Mouse (Mus musculus) adrenal gland, adult 2 months (tissue): ENCODE measurements around the gene Tnfsf11. TPM values are rescaled to one million over a fixed set of nuclear protein-coding genes. Genes with fewer than 3 reads are reported as not detected.
A peak's percentile ranks its signal among the peaks of the same experiment; 100 is the strongest.

Source experiments
- DNase-seq: peaks from one replicate; pipeline ENCODE4 v3.0.0; 2021
- microRNA-seq, 2 experiments: library from miRNA; unstranded; fragments of <30 nt; microRNA quantifications; one replicate each; pipeline ENCODE4 v1.2.0; 2021
- polyA plus RNA-seq: library from polyadenylated mRNA; depleted of rRNA; stranded (reverse); fragments of >200 nt; gene quantifications from 2 replicates; pipeline ENCODE4 v1.2.3, GENCODE M21; 2012; rRNA removed
- total RNA-seq, 2 experiments: library from RNA; stranded (reverse); gene quantifications; 2 replicates each; pipeline ENCODE4 v1.2.3; 2021

Tnfsf11 gene
- total and polyA plus RNA-seq, 3 experiments: not detected

DNA sequence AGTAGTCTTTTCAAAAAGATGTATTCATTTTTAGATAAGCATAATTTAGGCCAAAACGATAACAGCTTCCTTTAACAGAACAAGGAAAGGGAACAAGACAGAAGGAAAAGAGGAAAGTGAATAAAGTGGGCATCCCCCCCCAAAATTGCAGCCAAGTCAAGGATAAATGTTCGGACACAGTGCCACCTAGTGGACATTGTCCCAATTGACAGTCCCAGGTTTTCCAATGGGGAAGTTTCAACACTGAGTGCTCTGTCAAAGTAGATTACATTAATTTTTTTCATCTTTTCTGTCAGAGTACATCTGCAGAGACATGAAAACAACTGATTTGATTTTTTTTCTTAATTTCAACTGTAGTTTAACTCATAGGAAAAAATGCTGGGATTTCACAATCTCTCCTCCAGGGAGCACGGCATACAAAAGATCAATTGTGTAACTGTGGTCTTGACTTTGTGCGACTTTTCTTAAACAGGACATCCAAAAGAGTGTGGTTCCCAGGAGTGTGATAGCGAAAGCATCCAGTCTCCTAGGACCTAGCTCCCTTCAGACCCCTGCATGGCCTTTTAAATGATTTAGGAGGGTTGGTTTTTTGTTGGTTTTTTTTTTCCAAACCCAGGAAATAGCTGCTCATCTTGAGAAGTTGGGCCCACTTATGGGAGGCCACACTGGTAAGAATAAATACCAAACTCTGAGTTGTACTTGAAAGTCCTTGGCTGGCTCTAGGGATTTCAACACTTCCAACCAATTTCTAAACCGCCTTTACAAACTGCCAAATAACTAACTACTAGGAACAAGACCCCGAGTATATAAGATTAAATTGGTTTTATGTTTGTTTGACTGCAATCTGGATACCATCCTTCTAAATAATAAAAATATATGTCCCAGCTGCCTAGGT, 19.7 kb downstream of the Tnfsf11 start:
- peak; percentile 10 for DNase-seq

DNA sequence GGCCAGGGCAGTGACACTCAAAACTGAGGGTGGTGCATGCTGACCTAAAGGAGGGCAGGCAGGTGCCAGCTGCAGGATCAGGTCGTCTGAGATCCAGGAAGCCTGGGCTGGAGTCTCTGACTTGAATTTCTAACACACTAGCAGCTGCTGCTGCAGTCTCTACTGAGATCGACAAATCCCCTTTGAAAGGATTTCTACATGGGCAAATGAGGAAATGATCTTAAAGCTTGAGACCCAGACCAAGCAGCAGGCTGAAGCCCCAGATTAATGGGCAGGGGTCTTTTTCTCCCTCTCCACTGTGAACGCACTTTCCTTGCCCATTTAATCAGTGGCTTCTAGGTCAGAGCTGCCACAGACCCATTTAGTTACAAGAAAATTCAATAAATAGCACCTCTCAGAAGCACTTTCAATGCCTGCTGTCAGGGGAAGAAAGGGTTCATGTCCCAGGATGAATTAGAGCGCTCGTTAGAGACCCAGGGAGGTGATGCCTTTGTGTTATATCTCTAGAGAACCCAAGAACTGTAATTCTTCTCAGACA, 21.8 kb downstream of the Tnfsf11 start:
- DNase-seq: no peak

DNA sequence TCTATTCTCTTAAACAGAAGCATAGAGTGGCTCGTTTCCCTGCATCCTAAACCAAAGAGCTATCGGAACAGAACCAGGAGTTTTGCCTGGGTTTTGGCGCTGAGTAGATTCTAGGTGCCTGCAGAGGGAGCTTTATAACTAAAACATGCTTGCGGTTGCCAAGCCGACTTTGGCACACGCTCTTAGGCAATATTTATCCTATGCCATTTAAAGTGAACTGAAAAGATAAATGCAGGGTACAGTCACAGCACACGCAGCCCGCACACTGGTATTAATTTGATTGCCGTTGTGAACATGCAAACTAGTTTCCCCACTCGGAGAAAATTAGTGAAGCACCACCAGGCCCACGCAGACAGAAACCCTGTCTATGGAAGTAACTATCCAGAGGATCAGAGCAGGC, 25.4 kb downstream of the Tnfsf11 start:
- DNase-seq: no peak

DNA sequence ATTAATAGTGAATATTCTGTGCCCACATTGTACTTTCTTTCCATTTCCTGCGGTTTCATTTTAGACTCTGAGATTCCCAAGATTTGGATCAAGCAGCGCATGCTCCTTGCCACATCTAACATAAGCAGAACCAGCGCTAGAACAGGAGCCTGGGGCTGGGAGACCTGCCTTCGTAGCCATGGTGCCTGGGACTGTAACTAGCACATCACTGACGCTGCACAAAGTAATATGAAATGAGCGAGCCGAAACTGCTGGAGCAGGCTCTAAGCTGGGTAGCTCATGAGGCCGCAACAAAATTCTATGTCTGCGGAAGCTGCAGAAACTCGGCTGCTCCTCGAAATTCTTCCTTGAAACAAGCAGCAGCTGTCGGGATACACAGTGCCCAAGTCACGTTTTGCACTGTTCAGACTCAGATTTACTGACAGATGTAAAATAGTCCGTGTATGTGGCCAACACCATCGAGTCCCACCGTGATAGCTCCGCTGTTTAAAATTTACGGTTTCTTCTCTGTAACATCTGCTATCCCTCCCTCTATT, 31.4 kb downstream of the Tnfsf11 start:
- DNase-seq: no peak

DNA sequence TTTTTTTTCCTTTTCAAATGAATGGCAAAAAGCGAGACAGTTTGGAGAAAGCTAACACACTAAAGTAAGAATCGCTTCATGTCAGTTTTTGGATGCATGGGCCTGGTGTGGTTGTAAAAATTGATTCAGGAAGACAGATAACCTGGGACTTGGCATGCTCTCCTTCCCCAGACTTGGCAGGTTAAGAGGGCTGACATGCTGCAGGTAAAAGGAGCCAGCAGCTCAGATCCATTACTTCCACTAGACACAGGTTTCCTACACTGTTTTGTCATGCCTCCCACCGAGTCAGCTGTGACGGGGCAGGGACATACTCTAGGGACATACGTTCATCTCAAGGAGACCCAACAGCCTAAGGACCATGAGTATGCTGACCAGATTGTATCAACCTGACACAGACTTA, 33.0 kb downstream of the Tnfsf11 start:
- no peak for DNase-seq

GRCm38 (mm10) chr14:78274146-78274545, 33.7 kb downstream of the Tnfsf11 start:
- DNase-seq: no peak

GRCm38 (mm10) chr14:78273571-78273970, 34.3 kb downstream of the Tnfsf11 start:
- DNase-seq: peak; percentile 76

DNA sequence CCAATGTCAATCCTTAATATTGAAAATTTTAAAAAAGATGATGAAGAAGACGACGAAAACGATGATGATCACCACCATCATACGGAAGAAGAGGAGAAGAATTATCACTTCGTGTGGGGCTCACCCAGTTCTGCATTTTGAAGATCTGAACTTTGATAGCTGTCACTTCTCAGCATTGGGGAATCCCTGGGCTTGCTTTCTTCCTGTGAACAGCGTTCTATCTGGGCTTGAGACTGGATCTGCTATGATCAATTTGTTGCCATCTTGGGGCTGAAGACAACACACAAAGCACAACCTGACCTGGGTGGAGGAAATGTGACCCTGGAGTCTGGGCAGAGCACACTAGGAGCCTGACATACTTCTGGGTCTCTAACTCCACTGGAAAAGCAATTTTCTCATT, 43.0 kb downstream of the Tnfsf11 start:
- DNase-seq: no peak

DNA sequence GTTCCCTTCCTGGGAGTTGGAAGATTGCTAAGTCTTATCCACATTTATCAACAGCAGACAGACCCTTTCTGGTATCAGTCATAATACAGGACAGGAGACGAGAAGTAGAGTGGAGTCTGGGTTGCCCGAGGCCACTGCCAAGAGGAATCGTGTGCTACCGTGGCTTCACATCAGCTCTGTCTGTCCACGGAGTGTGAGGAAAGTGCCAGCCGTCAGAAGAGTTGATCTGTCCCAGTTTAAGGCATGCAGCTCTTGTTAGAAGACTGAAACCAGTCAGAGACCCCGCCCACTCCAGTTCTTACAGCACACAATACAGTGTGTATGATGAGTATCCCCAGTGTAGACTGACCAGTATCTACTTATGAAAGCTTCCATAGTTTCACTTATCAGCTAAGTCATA, 45.2 kb downstream of the Tnfsf11 start:
- no peak for DNase-seq

- no peak for DNase-seq
Measured at GRCm38 (mm10) chr14:78261246-78261645, 46.6 kb downstream of the Tnfsf11 start.

- DNase-seq: no peak
Measured at GRCm38 (mm10) chr14:78254017-78254416, 53.8 kb downstream of the Tnfsf11 start.

GRCm38 (mm10) chr14:78246601-78247000, 61.2 kb downstream of the Tnfsf11 start:
- DNase-seq: no peak

DNA sequence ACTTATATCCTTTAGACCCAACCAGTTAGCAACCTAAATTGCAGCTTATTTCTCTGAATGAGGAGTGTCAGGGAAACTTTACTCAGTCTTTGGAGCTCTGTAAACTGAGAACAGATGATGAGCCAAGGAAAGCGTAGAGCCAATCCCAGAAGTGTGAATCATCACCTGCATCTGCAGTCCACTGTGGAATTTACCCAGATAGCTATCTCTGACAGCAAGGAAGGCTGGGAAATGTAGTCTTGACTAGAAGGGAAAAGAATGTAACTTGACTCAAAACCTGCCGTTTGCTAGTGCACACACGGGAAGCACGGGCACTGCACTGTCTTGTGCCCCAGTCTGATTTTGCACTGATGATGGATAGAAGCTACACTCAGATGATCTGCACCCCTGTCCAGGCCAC, 63.0 kb downstream of the Tnfsf11 start:
- peak; percentile 50 for DNase-seq

DNA sequence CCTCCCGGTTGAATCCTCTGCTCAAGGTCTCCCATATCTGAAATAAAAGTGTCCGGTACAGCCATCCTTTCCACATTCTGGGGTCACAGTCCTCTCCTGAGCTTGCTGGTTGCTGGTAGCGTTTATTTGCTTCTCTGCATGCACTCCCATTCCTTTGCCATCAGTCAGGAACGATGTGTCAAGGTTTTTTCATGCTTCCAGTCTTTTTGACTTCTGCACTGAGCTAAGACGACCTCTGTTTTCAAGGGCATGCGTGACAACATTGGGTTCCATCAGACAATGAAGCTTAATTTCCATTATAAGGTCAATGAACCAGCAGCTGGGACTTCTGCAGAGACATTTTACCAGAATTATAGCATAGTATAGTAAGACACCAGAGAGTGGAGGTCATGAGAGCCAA, 68.5 kb downstream of the Tnfsf11 start:
- peak; percentile 62 for DNase-seq

DNA sequence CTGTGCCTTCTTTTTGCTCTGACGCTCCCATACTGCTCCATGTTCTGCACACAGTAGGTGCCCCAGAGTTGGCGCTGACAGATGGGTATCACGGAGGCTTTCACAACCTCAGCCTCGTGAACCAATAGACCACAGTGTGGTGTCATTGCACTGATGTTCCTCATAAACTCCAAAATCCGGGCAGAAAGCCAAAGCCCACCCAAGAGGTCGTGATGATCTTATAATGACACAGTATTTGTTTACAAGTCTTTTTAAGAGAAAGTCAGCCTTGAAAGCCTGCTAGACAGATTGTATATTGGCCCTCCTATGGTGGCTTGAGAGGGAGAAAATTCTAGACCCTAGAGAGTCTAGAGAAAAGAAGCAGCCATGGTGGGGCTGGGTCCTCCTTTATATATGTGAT, 70.6 kb downstream of the Tnfsf11 start:
- DNase-seq: no peak

DNA sequence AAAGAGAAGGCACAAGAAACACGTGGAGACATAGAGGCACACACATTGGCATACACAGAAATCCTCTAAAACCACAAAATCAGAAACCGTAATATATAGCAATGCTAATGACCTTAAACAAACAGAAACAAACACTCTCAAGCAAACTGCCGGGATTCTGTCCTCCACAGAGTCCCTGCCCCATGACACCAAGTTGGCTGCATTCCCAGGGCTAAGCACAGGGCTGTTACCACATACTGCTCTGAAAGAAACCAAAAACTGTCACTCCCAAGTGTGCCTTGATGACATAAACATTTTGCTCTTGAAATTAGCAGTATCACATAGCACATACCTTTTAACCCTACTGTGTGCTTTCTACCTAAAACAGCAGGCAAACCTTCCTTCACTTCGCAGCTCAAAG, 71.7 kb downstream of the Tnfsf11 start:
- DNase-seq: peak; percentile 90

DNA sequence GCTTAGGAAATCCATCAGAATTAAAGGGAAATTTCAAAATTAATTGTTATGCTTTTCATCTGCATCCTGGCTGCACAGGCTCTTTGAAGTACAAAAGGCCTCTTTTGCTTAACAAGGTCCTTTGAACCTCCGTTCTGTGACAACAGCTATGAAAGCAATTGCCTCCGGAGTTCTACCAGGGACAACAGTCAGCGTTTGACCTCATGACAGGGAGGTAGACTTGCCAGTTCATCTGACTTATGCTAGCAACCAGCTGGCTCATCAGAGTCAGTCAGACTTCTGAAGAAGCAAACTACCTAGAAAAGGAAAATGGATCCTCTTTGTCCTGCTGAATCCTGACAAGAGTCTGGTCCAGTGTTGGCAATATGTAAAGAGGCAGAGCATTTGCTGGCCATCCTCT, 72.5 kb downstream of the Tnfsf11 start:
- DNase-seq: peak; percentile 54

DNA sequence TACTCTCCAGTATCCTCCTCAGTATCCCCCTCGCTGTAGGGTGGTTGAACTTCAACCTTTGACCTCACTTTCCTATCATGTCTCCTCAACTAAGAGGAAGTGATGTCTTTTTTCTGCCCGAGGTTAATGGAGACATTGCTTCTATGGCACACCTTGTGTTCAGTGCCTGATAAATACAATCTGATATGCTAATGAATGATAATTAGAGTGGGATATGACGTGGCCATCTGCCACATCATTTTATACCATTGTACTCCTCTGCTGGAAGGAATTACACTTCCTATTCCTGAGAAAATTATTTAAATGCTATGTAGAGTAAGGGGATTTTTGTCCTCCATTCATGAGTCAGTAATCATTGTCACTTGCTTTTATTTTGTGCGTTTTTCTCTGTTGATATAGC, 78.8 kb downstream of the Tnfsf11 start:
- no peak for DNase-seq

Small RNA genes within 50 kb of the gene (microRNA-seq; reads per million reads assigned to microRNA genes)
- 0 reads per million in 2 experiments for gene Gm23652

Other genes with a start within 250 kb of the Tnfsf11 start
- gene Fam216b, start 219.0 kb downstream of the Tnfsf11 start, total RNA-seq: not detected
- gene Fam216b, start 219.0 kb downstream of the Tnfsf11 start, polyA plus RNA-seq: not detected in 2 replicates
- 10 to 100 TPM; 38.1 to 46.0 TPM for gene Akap11, start 228.8 kb upstream of the Tnfsf11 start, total RNA-seq
- 1.4 and 1.7 TPM in 2 replicates for gene Akap11, start 228.8 kb upstream of the Tnfsf11 start, polyA plus RNA-seq